Mouse (Mus musculus): ENCODE data around the gene Rac2.
A peak's percentile ranks its signal among the peaks of the same experiment; 100 is the strongest.

Gene Rac2

GRCm38 (mm10) chr15:78521331-78521730 is 51.3 kb downstream of the Rac2 start:
- no peak for DNase-seq (ENCODE audit: low read depth)

GRCm38 (mm10) chr15:78520112-78520715 is 52.4 kb downstream of the Rac2 start:
- DNase-seq (ENCODE audit: low read depth) = no peak

GRCm38 (mm10) chr15:78518221-78518620 is 54.4 kb downstream of the Rac2 start:
- no peak for DNase-seq (ENCODE audit: low read depth)

- DNase-seq (ENCODE audit: low read depth) = no peak
Observed at GRCm38 (mm10) chr15:78515759-78516158, 56.8 kb downstream of the Rac2 start.

GRCm38 (mm10) chr15:78514393-78515146 is 58.0 kb downstream of the Rac2 start:
- DNase-seq (ENCODE audit: low read depth) = peak; percentile 64

GRCm38 (mm10) chr15:78513019-78513418 is 59.6 kb downstream of the Rac2 start:
- no peak for DNase-seq (ENCODE audit: low read depth)

- DNase-seq (ENCODE audit: low read depth) = no peak
Observed at GRCm38 (mm10) chr15:78511951-78512350, 60.6 kb downstream of the Rac2 start.

- DNase-seq (ENCODE audit: low read depth) = no peak
Observed at GRCm38 (mm10) chr15:78510736-78511135, 61.8 kb downstream of the Rac2 start.

GRCm38 (mm10) chr15:78510121-78510576 is 62.4 kb downstream of the Rac2 start:
- no peak for DNase-seq (ENCODE audit: low read depth)

- DNase-seq (ENCODE audit: low read depth) = no peak
Observed at GRCm38 (mm10) chr15:78509297-78509899, 63.2 kb downstream of the Rac2 start.
